Mouse (Mus musculus) embryonic facial prominence, embryonic 13.5 days (tissue): ENCODE data around the gene Zfp764. TPM values are rescaled to one million over a fixed set of nuclear protein-coding genes. Genes with fewer than 3 reads are reported as not detected.

ENCODE experiments used
- ATAC-seq: fragments of 200-750 bp; cut with Nextera tagmentation; 2 replicates; pipeline ENCODE4 v1.8.0; 2017; ENCODE audit warnings: low read depth; ENCODE audit not compliant: insufficient number of reproducible peaks, insufficient read depth, low FRiP score, low TSS enrichment
- H3K27ac ChIP-seq: fragments of 300-500 bp; sonication (generic); 2 replicates; pipeline ENCODE4 v1.5.1; 2015; ENCODE audit warnings: moderate library complexity, mild to moderate bottlenecking, inconsistent platforms
- H3K27me3 ChIP-seq: fragments of 300-500 bp; sonication (generic); 2 replicates; pipeline ENCODE4 v1.6.1; 2015; ENCODE audit warnings: mild to moderate bottlenecking, inconsistent platforms
- H3K36me3 ChIP-seq: fragments of 300-500 bp; sonication (generic); 2 replicates; pipeline ENCODE4 v1.6.1; 2015; ENCODE audit warnings: mild to moderate bottlenecking, inconsistent platforms
- H3K4me1 ChIP-seq: fragments of 300-500 bp; sonication (generic); 2 replicates; pipeline ENCODE4 v1.6.1; 2015; ENCODE audit warnings: inconsistent platforms
- H3K4me2 ChIP-seq: fragments of 300-500 bp; sonication (generic); 2 replicates; pipeline ENCODE4 v1.6.1; 2015; ENCODE audit warnings: moderate library complexity, mild to moderate bottlenecking, inconsistent platforms
- H3K4me3 ChIP-seq: fragments of 300-500 bp; sonication (generic); 2 replicates; pipeline ENCODE4 v1.5.1; 2015; ENCODE audit warnings: mild to moderate bottlenecking, inconsistent platforms
- H3K9ac ChIP-seq: fragments of 300-500 bp; sonication (generic); 2 replicates; pipeline ENCODE4 v1.6.1; 2015; ENCODE audit warnings: mild to moderate bottlenecking, inconsistent platforms
- H3K9me3 ChIP-seq: fragments of 300-500 bp; sonication (generic); 2 replicates; pipeline ENCODE4 v1.6.1; 2016; ENCODE audit warnings: inconsistent platforms
- WGBS: fragments of 180-500 bp; shearing (Covaris S2); methylation state at CpG from one replicate; pipeline ENCODE4 v1.1.7; 2015; ENCODE audit warnings: mixed read lengths; 5-methylcytosine and 5-hydroxymethylcytosine counted together
- polyA plus RNA-seq: library from polyadenylated mRNA; unstranded; fragments of >200 nt; fragmentation: Nextera tagmentation; extraction: Ambion mirVana; gene quantifications from 2 replicates; pipeline ENCODE4 v1.2.1, GENCODE M21; 2015

Gene Zfp764
- polyA plus RNA-seq, 1 experiment from 2014 or later: 7.7 TPM

- no peak for ATAC-seq
- no peaks in the 10 kb centered on the region for H3K36me3 ChIP-seq
- peaks cover 42% of the 10 kb centered on the region for H3K27me3 ChIP-seq
- H3K4me3 ChIP-seq: no peak overlapping the region
- no peaks in the 10 kb centered on the region for H3K9me3 ChIP-seq
- H3K4me2 ChIP-seq: no peak overlapping the region
- H3K4me1 ChIP-seq: peaks cover 11% of the 10 kb centered on the region
- H3K9ac ChIP-seq: no peak overlapping the region
- WGBS: 46% methylated on average over 13 of the region's 13 CpGs
- no peak overlapping the region for H3K27ac ChIP-seq
Observed at GRCm38 (mm10) chr7:127361449-127361848, 45.2 kb downstream of the Zfp764 start.

- H3K27me3 ChIP-seq: peaks cover 41% of the 10 kb centered on the region
- no peak for ATAC-seq
- H3K4me2 ChIP-seq: no peak overlapping the region
- H3K4me1 ChIP-seq: peaks cover 11% of the 10 kb centered on the region
- no peaks in the 10 kb centered on the region for H3K36me3 ChIP-seq
- H3K4me3 ChIP-seq: no peak overlapping the region
- no peak overlapping the region for H3K9ac ChIP-seq
- 72% methylated on average over 4 of the region's 4 CpGs for WGBS
- no peaks in the 10 kb centered on the region for H3K9me3 ChIP-seq
- no peak overlapping the region for H3K27ac ChIP-seq
Observed at GRCm38 (mm10) chr7:127360265-127360664, 46.4 kb downstream of the Zfp764 start.

- Histone ChIP-seq H3K27me3 (peaks cover 25% of the 10 kb centered on the region), H3K9me3 (no peaks in the 10 kb centered on the region), H3K9ac (no peak overlapping the region), H3K36me3 (no peaks in the 10 kb centered on the region), H3K4me3 (no peak overlapping the region), H3K4me1 (peaks cover 3% of the 10 kb centered on the region), H3K27ac (no peak overlapping the region), H3K4me2 (no peak overlapping the region)
- no peak for ATAC-seq
- 65% methylated on average over 4 of the region's 4 CpGs for WGBS
Observed at GRCm38 (mm10) chr7:127358472-127358871, 48.1 kb downstream of the Zfp764 start.

- Histone ChIP-seq H3K27ac (no peak overlapping the region), H3K9me3 (no peaks in the 10 kb centered on the region), H3K9ac (no peak overlapping the region), H3K4me1 (no peaks in the 10 kb centered on the region), H3K4me3 (no peak overlapping the region), H3K27me3 (peaks cover 22% of the 10 kb centered on the region), H3K4me2 (no peak overlapping the region), H3K36me3 (no peaks in the 10 kb centered on the region)
- ATAC-seq: no peak
- WGBS: 64% methylated on average over 2 of the region's 2 CpGs
Observed at GRCm38 (mm10) chr7:127357871-127358270, 48.8 kb downstream of the Zfp764 start.

GRCm38 (mm10) chr7:127355796-127356195 lies 50.8 kb downstream of the Zfp764 start:
- H3K27ac ChIP-seq: no peak overlapping the region
- no peaks in the 10 kb centered on the region for H3K4me1 ChIP-seq
- H3K4me2 ChIP-seq: no peak overlapping the region
- no peak overlapping the region for H3K4me3 ChIP-seq
- no peaks in the 10 kb centered on the region for H3K36me3 ChIP-seq
- H3K9ac ChIP-seq: no peak overlapping the region
- H3K9me3 ChIP-seq: no peaks in the 10 kb centered on the region
- ATAC-seq: no peak
- WGBS: 66% methylated on average over 3 of the region's 3 CpGs
- peaks cover 12% of the 10 kb centered on the region for H3K27me3 ChIP-seq

Other genes with a start within 250 kb of the Zfp764 start
- gene Cd2bp2, start 210.8 kb downstream of the Zfp764 start, polyA plus RNA-seq: 68.3 and 73.3 TPM in 2 replicates
- gene Tbc1d10b, start 198.4 kb downstream of the Zfp764 start, polyA plus RNA-seq: 30.4 and 32.0 TPM in 2 replicates
- 34.1 and 41.1 TPM in 2 replicates for gene Mylpf, start 197.9 kb downstream of the Zfp764 start, polyA plus RNA-seq
- gene Zfp553, start 173.8 kb downstream of the Zfp764 start, polyA plus RNA-seq: 53.7 and 55.0 TPM in 2 replicates
- 26.9 and 29.6 TPM in 2 replicates for gene Sept1, start 173.7 kb downstream of the Zfp764 start, polyA plus RNA-seq
- gene Zfp771, start 162.5 kb downstream of the Zfp764 start, polyA plus RNA-seq: 78.2 and 83.9 TPM in 2 replicates
- gene Dctpp1, start 146.1 kb downstream of the Zfp764 start, polyA plus RNA-seq: 156 and 206 TPM in 2 replicates
- gene Sephs2, start 132.8 kb downstream of the Zfp764 start, polyA plus RNA-seq: 63.4 and 64.1 TPM in 2 replicates
- 0.52 and 1.1 TPM in 2 replicates for gene Itgal, start 110.6 kb downstream of the Zfp764 start, polyA plus RNA-seq
- 16.1 and 18.1 TPM in 2 replicates for gene Zfp768, start 61.2 kb downstream of the Zfp764 start, polyA plus RNA-seq
- 9.4 and 10.5 TPM in 2 replicates for gene Zfp747, start 30.8 kb downstream of the Zfp764 start, polyA plus RNA-seq
- 5.6 and 5.9 TPM in 2 replicates for gene 9130019O22Rik, start 19.7 kb downstream of the Zfp764 start, polyA plus RNA-seq
- gene E430018J23Rik, start 13.2 kb downstream of the Zfp764 start, polyA plus RNA-seq: 6.4 and 7.2 TPM in 2 replicates
- gene Zfp688, start 15.2 kb upstream of the Zfp764 start, polyA plus RNA-seq: 25.6 and 29.3 TPM in 2 replicates
- 11.8 and 13.1 TPM in 2 replicates for gene Zfp689, start 42.3 kb upstream of the Zfp764 start, polyA plus RNA-seq
- gene Prr14, start 52.8 kb upstream of the Zfp764 start, polyA plus RNA-seq: 46.0 and 48.3 TPM in 2 replicates
- gene Fbrs, start 72.4 kb upstream of the Zfp764 start, polyA plus RNA-seq: 12.2 and 15.3 TPM in 2 replicates
- 52.1 and 55.6 TPM in 2 replicates for gene Srcap, start 105.2 kb upstream of the Zfp764 start, polyA plus RNA-seq
- 18.6 and 19.0 TPM in 2 replicates for gene Gm42715, start 112.8 kb upstream of the Zfp764 start, polyA plus RNA-seq
- 7.0 and 8.1 TPM in 2 replicates for gene Tmem265, start 154.6 kb upstream of the Zfp764 start, polyA plus RNA-seq
- 39.7 and 40.6 TPM in 2 replicates for gene Phkg2, start 166.5 kb upstream of the Zfp764 start, polyA plus RNA-seq
- gene Ccdc189, start 181.8 kb upstream of the Zfp764 start, polyA plus RNA-seq: 8.8 and 12.1 TPM in 2 replicates
- gene Rnf40, start 181.9 kb upstream of the Zfp764 start, polyA plus RNA-seq: 51.2 and 58.1 TPM in 2 replicates
- gene Zfp629, start 209.0 kb upstream of the Zfp764 start, polyA plus RNA-seq: 15.8 and 18.8 TPM in 2 replicates